Mouse (Mus musculus) lung, postnatal 10 days (tissue): ENCODE results near the gene Crim1.

Experiments
- DNase-seq: peaks from one replicate; pipeline ENCODE4 v3.0.0; 2021

The Crim1 gene

DNA sequence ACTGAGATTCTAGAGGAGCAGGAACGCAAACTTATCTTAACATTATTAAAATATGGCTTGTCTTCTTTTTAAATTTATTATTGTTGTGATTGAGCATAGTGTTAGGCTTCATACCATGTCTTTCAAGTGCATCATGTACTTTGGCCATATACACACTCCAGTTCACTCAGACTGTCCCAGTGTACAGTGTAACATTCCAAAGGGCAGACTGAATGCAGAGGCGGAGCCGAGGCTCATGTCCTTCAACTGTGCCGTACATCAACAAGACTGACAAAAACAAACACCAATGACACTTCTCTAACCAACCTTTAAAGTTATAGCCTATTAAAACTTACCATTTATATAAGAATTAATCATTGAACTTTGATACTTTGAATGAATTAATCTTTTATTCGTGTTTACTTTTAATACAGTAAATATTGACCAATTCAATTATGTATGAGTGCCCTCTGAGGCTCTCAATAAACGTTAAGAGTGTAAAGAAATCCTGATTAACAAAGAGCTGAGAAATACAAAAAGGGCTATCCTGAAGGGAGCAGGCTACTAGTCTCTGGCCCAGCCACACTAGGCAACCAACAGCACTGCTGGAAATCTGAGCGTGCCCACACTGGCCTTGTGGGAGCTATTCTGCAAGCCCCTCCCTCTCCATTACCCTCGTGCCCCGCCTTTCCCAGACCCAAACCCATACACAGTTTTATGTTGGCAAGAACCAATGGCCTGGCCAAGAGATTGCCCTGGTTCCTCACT is 188.2 kb downstream of the Crim1 start:
- no peak for DNase-seq

DNA sequence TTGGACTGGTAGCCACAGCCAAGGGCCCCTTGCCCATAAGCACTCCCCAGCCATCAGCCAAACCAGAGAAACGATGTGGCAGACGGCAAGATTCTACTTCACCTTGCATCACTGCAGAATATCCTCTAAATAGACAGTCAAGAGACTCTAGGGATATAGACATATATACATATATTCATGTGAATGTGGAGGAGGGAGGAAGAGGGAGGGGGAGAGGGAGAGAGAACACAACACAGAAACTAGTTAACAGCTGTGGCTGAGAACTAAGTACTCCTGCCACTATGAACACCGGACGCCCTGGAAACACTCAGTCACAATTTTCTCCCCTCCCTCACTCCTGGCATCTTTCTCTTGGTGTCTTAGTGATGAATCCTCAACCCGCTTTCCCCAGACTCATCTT is 189.5 kb downstream of the Crim1 start:
- no peak for DNase-seq

DNA sequence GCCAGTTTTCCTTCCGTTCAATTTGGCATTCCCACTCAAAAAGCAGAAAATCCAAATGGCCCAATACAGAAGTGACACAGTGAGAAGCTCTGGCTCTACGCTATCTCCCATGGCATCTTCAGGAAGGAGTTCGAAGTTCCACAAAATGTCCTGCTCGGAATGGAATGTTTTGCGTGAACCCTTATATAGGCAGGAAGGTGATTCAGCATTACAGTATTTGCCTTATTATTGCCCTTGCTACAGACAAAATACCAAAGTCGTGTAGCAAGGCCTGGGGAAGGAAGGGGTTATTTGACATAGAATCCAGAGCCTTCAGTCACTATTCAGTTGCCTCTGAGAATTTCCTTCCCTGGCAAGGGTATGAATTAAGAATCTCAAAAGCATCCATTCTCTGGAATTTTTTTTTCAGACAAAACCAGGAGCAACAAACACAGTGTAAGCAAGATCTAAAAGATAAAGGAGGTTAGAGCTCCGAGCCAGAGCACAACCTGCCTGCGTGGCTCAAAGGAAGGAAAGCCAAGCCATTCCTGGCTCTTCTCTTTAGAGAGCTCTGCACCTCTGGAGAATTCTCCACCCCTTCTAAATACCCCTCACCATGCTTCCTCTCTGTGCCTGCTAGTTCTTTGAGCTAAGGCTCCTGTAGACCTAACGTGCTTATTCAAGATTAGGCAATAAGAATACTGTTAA is 192.5 kb downstream of the Crim1 start:
- no peak for DNase-seq

DNA sequence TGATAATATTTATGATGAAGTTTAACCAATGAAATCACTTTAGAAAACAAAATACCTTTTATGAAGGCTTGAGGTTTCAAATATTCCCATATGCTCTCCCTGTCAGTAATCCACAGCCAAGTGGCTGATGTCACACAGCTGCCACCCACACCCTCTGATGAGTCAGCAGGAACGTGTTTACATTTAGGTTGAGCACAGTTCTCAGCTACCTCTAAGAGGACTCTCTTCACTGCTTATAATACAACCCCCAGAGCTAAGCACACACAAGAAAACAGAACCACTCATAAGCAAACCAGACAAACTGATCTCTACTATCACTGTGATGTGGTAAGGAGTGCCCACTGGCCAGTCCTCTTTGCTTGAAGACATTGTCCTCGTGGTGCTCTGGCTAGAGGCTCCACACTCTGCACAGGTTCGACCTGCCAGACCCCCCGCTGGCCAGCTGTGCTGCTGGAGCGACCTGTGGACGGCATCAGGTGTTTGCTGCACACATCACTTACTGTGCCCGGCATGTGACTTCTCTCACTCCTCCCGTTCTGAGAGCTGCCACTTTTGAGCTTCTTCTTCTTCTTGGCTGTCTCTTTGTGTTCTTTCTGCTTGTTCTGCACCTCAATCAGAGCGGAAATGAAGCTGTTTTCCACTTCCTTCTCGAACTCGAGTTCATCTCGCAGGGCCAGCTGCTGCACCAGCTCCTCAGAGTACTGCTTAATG is 200.2 kb downstream of the Crim1 start:
- no peak for DNase-seq

DNA sequence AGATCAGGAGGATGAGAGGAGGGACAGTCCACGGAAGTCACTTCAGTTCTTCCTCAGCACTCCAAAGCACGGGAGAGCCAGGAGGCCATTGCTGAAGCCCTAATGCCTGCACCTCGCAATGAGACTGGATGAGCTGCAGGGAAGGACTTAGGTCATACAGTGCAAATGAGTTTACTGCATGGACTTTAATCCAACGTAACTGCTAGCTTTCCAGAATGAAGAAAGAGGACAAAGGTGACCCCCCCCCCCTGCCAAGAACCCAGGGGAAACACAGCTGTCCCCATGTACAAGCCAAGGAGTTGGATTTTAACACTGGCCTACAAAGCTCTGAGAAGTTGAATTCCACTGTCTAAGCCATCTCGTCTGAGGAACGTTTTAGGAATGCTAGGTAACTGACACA is 201.3 kb downstream of the Crim1 start:
- DNase-seq: no peak

DNA sequence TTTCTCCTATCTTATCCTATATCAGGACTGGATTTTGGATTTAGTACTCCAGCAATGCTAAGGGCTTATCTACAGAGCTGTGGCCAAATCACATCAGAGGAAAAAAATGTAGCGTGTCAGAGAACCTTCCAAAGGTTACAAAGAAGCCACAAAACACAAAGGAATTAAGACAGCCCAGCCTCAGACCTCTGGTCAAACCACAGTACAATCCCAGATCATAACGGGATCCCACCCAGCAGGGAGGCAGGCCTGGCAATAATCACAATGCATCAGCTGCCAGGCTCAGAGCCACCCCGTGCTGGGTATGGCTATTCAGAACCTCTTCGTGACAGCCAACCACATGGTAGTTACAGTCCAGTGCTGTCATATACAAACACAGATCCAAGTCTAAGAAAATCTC is 201.7 kb downstream of the Crim1 start:
- DNase-seq: peak; percentile 56

DNA sequence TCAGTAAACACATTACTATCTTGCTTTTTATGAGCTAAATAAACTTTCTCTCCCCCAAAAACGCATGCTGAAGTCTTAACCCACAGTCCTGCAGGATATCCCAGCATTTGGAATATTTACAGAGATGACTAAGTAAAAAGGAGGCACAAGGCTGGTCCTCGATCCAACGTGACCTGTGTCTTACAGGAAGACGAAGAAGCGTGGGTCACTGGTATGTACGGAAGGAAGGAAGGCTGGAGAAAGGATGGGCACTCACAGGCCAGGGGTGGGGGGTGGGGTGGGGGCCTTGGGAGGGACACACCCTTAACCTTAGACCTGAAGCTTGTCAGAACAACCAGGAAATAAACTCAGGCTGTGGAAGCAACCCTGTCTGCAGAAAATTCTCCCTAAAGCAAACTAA is 202.1 kb downstream of the Crim1 start:
- peak; percentile 31 for DNase-seq

DNA sequence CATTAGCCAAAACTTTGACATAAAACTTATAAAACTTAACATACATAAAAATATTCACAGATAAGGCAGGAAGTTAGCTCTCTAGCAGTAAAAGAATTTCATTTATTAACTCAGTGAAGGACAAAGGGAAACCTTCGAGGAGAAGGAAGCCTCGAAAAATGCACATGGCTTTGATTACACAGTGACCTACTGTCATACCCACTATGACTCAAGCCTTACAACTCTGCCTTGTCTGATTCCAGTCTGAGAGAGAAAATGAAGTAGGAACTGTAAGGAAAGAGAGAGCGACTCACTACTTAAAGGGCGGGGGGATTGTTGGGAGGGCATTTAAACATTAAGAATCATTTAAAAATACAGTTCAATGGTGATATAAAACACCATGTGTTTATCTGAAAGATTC is 203.2 kb downstream of the Crim1 start:
- no peak for DNase-seq

DNA sequence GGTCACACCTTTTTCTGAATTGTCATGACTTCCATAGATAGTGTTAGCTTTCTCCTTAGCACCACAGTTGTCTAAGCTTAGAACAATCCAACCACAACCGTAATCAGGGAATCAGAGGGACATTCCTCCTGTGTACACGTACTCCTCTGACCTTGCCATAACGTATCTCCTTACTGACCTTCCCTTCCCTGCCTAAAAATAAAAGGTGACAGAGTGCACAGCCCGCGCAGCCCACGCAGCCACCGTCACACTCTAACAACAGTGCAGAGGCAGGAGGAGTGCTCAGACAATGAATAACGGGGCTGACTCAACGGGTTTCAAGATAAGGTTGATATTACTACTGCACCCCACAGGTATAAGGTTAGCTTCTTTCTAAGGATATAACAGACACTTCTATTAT is 203.8 kb downstream of the Crim1 start:
- no peak for DNase-seq

DNA sequence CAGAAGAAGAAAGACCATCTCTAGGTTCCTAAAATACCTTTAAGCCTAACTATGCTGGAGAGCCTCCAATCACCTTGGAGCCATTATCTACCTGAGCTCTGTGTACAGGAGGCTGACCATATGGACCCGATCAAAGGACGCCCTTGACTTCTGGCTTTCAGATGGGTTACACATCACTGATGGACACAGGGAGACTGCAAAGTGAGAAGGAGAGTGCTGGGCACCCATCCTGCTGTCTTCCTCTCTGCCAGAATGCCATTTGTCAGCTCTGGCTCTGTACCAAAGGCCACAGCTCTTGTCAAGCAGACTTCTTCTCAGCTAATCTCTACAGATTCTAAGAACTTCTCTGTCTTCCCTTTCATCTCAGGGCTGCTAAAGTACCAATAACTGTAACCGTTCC is 205.3 kb downstream of the Crim1 start:
- peak; percentile 63 for DNase-seq

DNA sequence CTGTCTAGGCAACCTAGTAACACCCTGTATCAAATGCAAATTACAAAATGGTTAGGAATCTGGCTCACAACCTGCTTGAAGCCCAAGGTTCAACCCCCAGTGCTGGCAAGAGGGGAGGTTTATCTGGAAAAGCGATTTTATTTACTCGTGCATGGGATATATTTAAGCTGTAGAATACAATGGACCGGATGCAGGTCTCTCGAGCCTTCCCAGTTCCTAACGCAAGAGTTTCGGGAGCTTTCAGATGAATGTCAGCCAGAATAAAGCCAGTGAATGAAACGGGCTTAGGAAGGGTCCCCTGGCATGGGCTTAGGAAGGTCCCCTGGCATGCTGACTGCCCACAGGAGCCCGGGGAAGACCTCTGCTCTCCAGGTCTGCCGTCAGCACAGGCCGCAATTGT is 206.8 kb downstream of the Crim1 start:
- no peak for DNase-seq

DNA sequence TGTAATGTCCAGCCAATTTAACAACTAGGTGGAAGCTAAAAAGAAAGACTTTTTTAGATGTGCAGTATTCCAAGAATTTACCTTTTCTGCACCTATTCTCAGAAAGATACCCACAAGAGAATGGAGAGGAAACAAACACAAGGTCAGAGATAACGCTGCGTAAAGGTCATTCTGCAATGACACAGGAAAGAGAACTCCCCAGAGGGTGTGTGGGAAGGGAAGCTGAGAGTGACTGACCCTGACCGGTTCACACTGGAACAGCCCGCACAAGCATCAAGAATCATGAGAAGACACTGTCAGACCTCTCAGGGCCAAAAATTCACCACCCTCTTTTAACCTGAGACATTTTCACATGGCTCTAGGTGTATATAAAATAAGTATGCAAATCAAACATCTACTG is 207.5 kb downstream of the Crim1 start:
- no peak for DNase-seq

DNA sequence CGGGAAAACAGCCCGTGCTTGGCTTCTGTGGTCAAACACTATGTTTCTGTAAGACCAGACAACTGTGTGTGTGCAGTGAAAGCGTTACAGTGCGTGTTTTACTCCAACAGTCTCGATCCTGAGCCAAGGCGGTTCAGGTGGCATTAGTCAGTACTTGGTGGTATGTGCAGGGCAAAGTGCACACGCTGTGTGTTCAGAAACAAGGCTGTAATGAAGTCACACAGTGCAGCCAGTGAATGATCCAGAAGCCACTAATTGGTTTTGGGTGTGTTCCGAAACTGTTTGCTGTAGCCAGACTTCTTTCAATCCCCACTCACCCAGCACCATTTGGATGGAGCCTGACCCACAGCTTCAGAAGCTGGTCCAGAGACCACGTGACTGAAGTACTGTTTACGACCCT is 208.3 kb downstream of the Crim1 start:
- DNase-seq: no peak

DNA sequence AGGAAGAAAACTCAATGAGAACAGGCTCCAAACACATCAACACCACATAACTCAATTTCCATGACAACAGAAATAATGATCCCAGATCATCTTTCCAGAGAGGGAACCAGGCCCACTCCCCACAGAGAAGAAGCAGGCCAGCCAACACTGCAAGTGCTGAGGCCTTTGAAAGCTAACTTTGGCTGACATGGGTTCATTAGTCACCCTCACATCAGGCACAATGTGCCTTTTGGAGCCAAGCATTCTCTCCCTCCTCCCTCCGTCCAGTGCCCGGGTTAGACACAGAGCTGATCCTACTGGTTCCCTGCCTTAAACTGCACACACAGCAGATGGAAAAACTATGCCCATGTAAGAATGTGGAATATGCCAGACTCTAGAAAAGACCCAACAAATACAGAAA is 209.9 kb downstream of the Crim1 start:
- peak; percentile 54 for DNase-seq

DNA sequence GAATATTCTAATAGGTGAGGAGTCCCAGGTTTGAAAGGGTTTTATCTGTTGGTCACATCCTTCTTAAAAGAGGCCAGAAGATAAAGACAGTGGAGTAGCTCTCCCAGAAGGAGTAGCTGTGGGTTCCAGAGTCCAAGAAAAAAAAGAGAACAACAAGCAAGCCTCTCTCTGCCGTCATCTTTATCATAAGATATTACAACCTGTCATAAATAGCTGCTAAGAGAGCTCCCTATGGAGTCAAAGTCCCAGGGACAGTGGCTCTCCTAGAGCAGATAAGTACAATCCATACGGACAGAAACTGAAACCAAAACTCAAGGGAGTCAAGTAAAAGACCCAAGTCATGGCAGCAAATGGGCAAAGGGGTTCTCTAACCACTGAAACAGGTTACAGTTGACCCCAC is 215.2 kb downstream of the Crim1 start:
- DNase-seq: no peak

DNA sequence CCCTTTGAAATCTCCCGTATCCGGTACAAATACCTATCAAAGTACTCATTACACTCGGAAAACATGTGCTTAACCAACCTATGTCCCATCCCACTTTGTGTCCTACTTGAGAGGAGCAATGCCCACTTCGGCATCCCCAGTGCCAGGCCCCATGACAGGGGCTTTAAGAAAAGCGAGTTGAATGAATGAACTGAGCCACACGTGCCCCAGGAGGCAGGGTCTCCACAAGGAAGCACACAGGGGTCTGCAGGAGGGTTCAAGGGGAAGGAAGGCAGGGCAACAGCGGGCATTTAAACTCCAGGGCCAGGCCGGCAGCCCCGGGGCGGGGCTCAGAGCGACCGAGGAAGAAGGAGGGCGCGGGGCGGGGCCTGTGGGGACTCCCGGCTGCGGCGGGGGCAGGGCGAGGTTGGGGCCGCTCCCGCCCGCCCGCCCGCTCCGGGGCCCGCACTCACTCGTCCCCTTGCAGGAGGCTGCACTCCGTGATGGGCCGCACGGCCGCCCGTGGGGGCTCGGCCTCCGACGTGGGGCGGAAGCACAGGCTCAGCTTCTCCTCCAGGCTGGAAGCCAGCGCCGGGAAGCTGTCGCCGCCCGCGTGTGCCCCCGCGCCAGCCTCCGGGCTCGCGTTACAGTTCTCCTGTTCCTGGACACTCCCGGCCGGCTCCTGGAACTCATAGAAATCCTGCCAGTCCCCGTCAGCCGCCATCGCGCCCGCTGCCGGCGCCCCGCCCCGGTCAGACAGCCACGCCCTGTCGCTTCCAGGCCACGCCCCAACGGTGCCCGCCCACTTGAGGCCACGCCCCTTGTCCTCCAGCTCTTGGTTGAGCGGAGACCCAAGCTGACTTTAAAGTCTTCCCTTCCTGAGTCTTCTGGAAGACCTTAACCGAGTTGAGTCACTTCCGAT is 217.6 kb downstream of the Crim1 start, which contains the start of gene Fez2:
Fez2 (minus strand) TSS at position 772 of the 901 bp plus-strand sequence.
- peak; percentile 95 for DNase-seq

DNA sequence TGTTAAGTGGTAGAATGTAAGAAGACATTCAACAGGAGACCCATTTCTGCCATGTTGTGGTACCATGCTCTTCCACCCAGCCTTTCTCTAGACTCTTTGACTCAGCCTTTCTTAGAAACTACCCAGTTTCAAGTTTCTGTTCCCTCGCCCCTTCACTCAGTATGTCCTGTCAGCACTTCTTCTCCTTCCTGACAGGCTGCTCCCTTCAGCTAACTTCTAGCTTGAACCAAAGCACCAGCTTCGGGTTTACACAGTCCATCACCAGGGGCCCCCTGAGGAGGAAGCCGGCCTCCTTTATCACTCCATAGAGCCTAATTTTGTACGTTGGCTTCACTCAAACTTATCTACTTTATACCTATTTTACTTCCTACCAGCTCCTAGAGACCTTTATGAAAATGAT is 219.2 kb downstream of the Crim1 start:
- no peak for DNase-seq

DNA sequence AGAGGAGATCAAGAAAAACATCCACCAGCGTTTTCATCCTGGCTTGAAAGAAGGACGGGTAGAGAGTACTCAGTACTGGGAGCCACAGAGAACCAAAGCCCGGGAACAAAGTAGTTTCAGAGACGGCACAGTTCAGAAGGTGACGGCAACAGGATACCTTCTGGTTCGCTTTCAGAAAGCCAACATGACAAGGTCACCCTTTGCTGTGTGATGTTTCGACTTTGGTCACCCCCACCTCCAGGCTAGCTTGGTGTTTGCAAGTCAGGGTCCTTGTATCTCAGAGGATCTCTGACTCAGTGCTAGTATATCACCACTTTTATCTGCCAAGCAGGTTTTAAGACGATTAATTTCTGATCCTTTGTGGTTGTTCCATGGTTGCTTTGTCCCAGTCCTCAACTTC is 225.0 kb downstream of the Crim1 start:
- DNase-seq: no peak
